Comparison of ENCODE assay signal across 29 mouse cellular contexts in the genomic region with DNA sequence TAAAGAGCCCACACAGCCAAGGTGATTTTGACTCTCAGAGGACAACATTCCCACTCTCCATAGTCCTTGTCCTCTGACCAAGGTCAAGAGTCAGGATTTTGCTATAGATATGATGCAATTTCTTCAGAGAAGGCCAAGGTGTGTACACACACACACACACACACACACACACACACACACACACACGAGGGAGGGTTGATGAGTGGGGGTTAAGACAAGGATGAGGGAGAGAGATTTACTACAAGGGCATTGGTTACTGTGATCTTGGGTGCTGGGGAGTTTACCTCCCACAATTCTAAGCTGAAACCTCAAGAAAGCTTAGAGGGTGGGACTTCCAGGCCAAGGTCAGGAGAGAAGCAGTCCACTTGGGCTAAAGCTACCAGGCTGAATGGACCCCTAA.
DNase-seq lines count a peak whose midpoint lies in the region; ATAC-seq lines count a peak whose summit lies in the region.
"Had no signal": no experiment of that assay in that cellular context is flagged by ENCODE, and none has a peak within 500 bp of the region (broad histone marks: within the 10 kb centered on the region; RNA-seq: fewer than 3 reads in every experiment).

No protein-coding gene starts in this region.

- no peak overlapping the region for H3K9ac ChIP-seq in forebrain, embryonic 12.5 days
- no peak overlapping the region for H3K9ac ChIP-seq in forebrain, embryonic 14.5 days (ENCODE audit: low read length)
- no peak overlapping the region for H3K9ac ChIP-seq in midbrain, embryonic 11.5 days (ENCODE audit: low read length)
- H3K9ac ChIP-seq in midbrain, embryonic 15.5 days, result no peak overlapping the region
- no peak overlapping the region for H3K9ac ChIP-seq in midbrain, embryonic 14.5 days (replicated peaks; ENCODE audit: low read length)
- H3K9ac ChIP-seq: forebrain, embryonic 13.5 days; heart, embryonic 12.5 days; limb, embryonic 15.5 days; liver, embryonic 14.5 days had no signal

- ATAC-seq in forebrain, embryonic 12.5 days (ENCODE audit: low FRiP score), result 0 out of 2 replicates have a peak, but pooled peaks have one; percentile 33
- ATAC-seq in forebrain, embryonic 14.5 days, result no peak
- peak; percentile 58 for ATAC-seq in midbrain, embryonic 11.5 days (ENCODE audit: low FRiP score)
- no peak for ATAC-seq in midbrain, embryonic 15.5 days (replicated peaks)
- no peak for ATAC-seq in midbrain, embryonic 14.5 days (ENCODE audit: low FRiP score, low TSS enrichment)
- ATAC-seq: intestine, postnatal 0 days had no signal

- no peaks in the 10 kb centered on the region for H3K9me3 ChIP-seq in forebrain, embryonic 12.5 days
- H3K9me3 ChIP-seq in forebrain, embryonic 14.5 days (replicated peaks; ENCODE audit: control insufficient read depth, low read length), result no peaks in the 10 kb centered on the region
- H3K9me3 ChIP-seq in midbrain, embryonic 11.5 days (ENCODE audit: control insufficient read depth, low read length), result no peaks in the 10 kb centered on the region
- H3K9me3 ChIP-seq in midbrain, embryonic 15.5 days, result no peaks in the 10 kb centered on the region
- no peaks in the 10 kb centered on the region for H3K9me3 ChIP-seq in midbrain, embryonic 14.5 days (ENCODE audit: control insufficient read depth, low read length)
- H3K9me3 ChIP-seq: forebrain, embryonic 13.5 days; heart, embryonic 12.5 days; limb, embryonic 10.5 days; limb, embryonic 15.5 days had no signal

- H3K27me3 ChIP-seq in forebrain, embryonic 12.5 days, result no peaks in the 10 kb centered on the region
- no peaks in the 10 kb centered on the region for H3K27me3 ChIP-seq in forebrain, embryonic 14.5 days (replicated peaks; ENCODE audit: control insufficient read depth, insufficient read depth, low read length)
- no peaks in the 10 kb centered on the region for H3K27me3 ChIP-seq in midbrain, embryonic 11.5 days (ENCODE audit: control insufficient read depth, insufficient read depth, low read length)
- no peaks in the 10 kb centered on the region for H3K27me3 ChIP-seq in midbrain, embryonic 15.5 days (replicated peaks)
- no peaks in the 10 kb centered on the region for H3K27me3 ChIP-seq in midbrain, embryonic 14.5 days (ENCODE audit: control insufficient read depth, insufficient read depth, low read length)
- H3K27me3 ChIP-seq: forebrain, embryonic 13.5 days; limb, embryonic 15.5 days had no signal

- H3K4me2 ChIP-seq in forebrain, embryonic 12.5 days, result no peak overlapping the region
- no peak overlapping the region for H3K4me2 ChIP-seq in forebrain, embryonic 14.5 days (ENCODE audit: low read length)
- no peak overlapping the region for H3K4me2 ChIP-seq in midbrain, embryonic 11.5 days
- H3K4me2 ChIP-seq in midbrain, embryonic 15.5 days, result no peak overlapping the region
- no peak overlapping the region for H3K4me2 ChIP-seq in midbrain, embryonic 14.5 days (ENCODE audit: low read length)
- H3K4me2 ChIP-seq: forebrain, embryonic 13.5 days; heart, embryonic 12.5 days; limb, embryonic 15.5 days had no signal

- 46% methylated on average over 1 of the region's 1 CpGs for WGBS in forebrain, embryonic 12.5 days
- 67% methylated on average over 1 of the region's 1 CpGs for WGBS in forebrain, embryonic 14.5 days
- WGBS in midbrain, embryonic 11.5 days, result 42% methylated on average over 1 of the region's 1 CpGs
- WGBS in midbrain, embryonic 15.5 days, result 15% methylated on average over 1 of the region's 1 CpGs
- 0% methylated on average over 1 of the region's 1 CpGs for WGBS in midbrain, embryonic 14.5 days

- no peaks in the 10 kb centered on the region for H3K36me3 ChIP-seq in forebrain, embryonic 12.5 days (replicated peaks)
- H3K36me3 ChIP-seq in forebrain, embryonic 14.5 days (ENCODE audit: control insufficient read depth, insufficient read depth, low read length), result no peaks in the 10 kb centered on the region
- H3K36me3 ChIP-seq in midbrain, embryonic 11.5 days (ENCODE audit: control insufficient read depth, insufficient read depth, low read length), result no peaks in the 10 kb centered on the region
- H3K36me3 ChIP-seq in midbrain, embryonic 15.5 days (replicated peaks), result no peaks in the 10 kb centered on the region
- no peaks in the 10 kb centered on the region for H3K36me3 ChIP-seq in midbrain, embryonic 14.5 days (ENCODE audit: control insufficient read depth, insufficient read depth, low read length)
- H3K36me3 ChIP-seq: heart, embryonic 12.5 days; limb, embryonic 10.5 days; limb, embryonic 15.5 days had no signal

- no peak overlapping the region for H3K4me3 ChIP-seq in forebrain, embryonic 12.5 days (replicated peaks)
- no peak overlapping the region for H3K4me3 ChIP-seq in forebrain, embryonic 14.5 days (ENCODE audit: low read depth, low read length)
- no peak overlapping the region for H3K4me3 ChIP-seq in midbrain, embryonic 11.5 days (ENCODE audit: low read depth, low read length)
- no peak overlapping the region for H3K4me3 ChIP-seq in midbrain, embryonic 15.5 days
- no peak overlapping the region for H3K4me3 ChIP-seq in midbrain, embryonic 14.5 days (replicated peaks; ENCODE audit: low read depth, low read length)
- H3K4me3 ChIP-seq: erythroblast, embryonic 14.5 days; forebrain, embryonic 13.5 days; gastrocnemius, adult 2 months; heart, adult 2 months; heart, embryonic 12.5 days; limb, embryonic 10.5 days; limb, embryonic 15.5 days had no signal

- H3K4me1 ChIP-seq in forebrain, embryonic 12.5 days, result peaks cover 40% of the 10 kb centered on the region
- peaks cover 6% of the 10 kb centered on the region for H3K4me1 ChIP-seq in forebrain, embryonic 14.5 days (ENCODE audit: control insufficient read depth, insufficient read depth, low read length)
- H3K4me1 ChIP-seq in midbrain, embryonic 11.5 days (ENCODE audit: control insufficient read depth, insufficient read depth, low read length), result peaks cover 27% of the 10 kb centered on the region
- H3K4me1 ChIP-seq in midbrain, embryonic 15.5 days, result peaks cover 15% of the 10 kb centered on the region
- peaks cover 15% of the 10 kb centered on the region for H3K4me1 ChIP-seq in midbrain, embryonic 14.5 days (ENCODE audit: control insufficient read depth, insufficient read depth, low read length)
- H3K4me1 ChIP-seq: limb, embryonic 15.5 days had no signal

- H3K27ac ChIP-seq in forebrain, embryonic 12.5 days, result peak overlapping the region; percentile 42; the same call in 1 of the 2 replicates
- no peak overlapping the region for H3K27ac ChIP-seq in forebrain, embryonic 14.5 days (ENCODE audit: low read depth, low read length)
- peak overlapping the region; percentile 71 for H3K27ac ChIP-seq in midbrain, embryonic 11.5 days (ENCODE audit: low read depth, low read length)
- H3K27ac ChIP-seq in midbrain, embryonic 15.5 days, result no peak overlapping the region
- H3K27ac ChIP-seq in midbrain, embryonic 14.5 days (replicated peaks; ENCODE audit: low read depth, low read length), result 0 out of 2 replicates have a peak overlapping the region, but pooled peaks have one; percentile 13
- H3K27ac ChIP-seq: gastrocnemius, adult 2 months; heart, adult 2 months; limb, embryonic 10.5 days; limb, embryonic 15.5 days; liver, embryonic 14.5 days; stomach, postnatal 0 days had no signal

- DNase-seq in forebrain, embryonic 14.5 days (ENCODE audit: low spot score), result no peak
- peak; percentile 85 for DNase-seq in midbrain, embryonic 11.5 days (ENCODE audit: low spot score, missing footprints)
- no peak for DNase-seq in midbrain, embryonic 14.5 days
- no peak for DNase-seq in thymus, adult 18-20 months
- no peak for DNase-seq in left cerebral cortex, postnatal 25 days (ENCODE audit: low spot score in 2 of 2)
- DNase-seq: adrenal gland, adult 8-10 months; cerebellum, adult 2 months; cerebellum, postnatal 14 days; gastrocnemius, adult 2 months; heart, adult 2 months; heart, postnatal 4 days; kidney, adult 9 months; kidney, postnatal 10 days; layer of hippocampus, postnatal 36 days; lung, adult 2 months; lung, postnatal 14 days; right cerebral cortex, adult 18-20 months; thymus, adult 2 months; thymus, postnatal 4 days had no signal

- intact Hi-C loops in left cerebral cortex, postnatal 25 days (cut with DNase I), result no loop called here

Comparison
In these comparisons a context has a peak if more than half of its experiments do, and no peak if none do; other contexts are left out.
1. ATAC-seq: peak in forebrain, embryonic 12.5 days (single experiment) and midbrain, embryonic 11.5 days (single experiment); none in forebrain, embryonic 14.5 days (single experiment), midbrain, embryonic 15.5 days (single experiment) and midbrain, embryonic 14.5 days (single experiment).
2. H3K27ac ChIP-seq: peak in forebrain, embryonic 12.5 days (single experiment), midbrain, embryonic 11.5 days (single experiment) and midbrain, embryonic 14.5 days (single experiment); none in forebrain, embryonic 14.5 days (single experiment) and midbrain, embryonic 15.5 days (single experiment).